Mouse (Mus musculus) stomach, postnatal 0 days (tissue): ENCODE data around the gene Olfr1022. TPM values are rescaled to one million over a fixed set of nuclear protein-coding genes. Genes with fewer than 3 reads are reported as not detected.

Experiments used
- ATAC-seq: fragments of 200-750 bp; cut with Nextera tagmentation; 2 replicates; pipeline ENCODE4 v1.8.0; 2017; ENCODE audit not compliant: low FRiP score, low TSS enrichment
- DNase-seq: peaks from one replicate; pipeline ENCODE4 v3.0.0-alpha.2; 2016; ENCODE audit warnings: low spot score
- H3K27ac ChIP-seq: fragments of 300-500 bp; sonication (generic); replicated peaks from 2 replicates; pipeline ENCODE4 v1.5.1; 2014; ENCODE audit warnings: mild to moderate bottlenecking, control low read depth
- H3K27me3 ChIP-seq: fragments of 300-500 bp; sonication (generic); 2 replicates; pipeline ENCODE4 v1.6.1; 2014; ENCODE audit warnings: low read length; ENCODE audit not compliant: control insufficient read depth, insufficient read depth
- H3K36me3 ChIP-seq: fragments of 300-500 bp; sonication (generic); 2 replicates; pipeline ENCODE4 v1.6.1; 2014; ENCODE audit warnings: low read length, mixed read lengths; ENCODE audit not compliant: control insufficient read depth, insufficient read depth
- H3K4me1 ChIP-seq: fragments of 300-500 bp; sonication (generic); replicated peaks from 2 replicates; pipeline ENCODE4 v1.6.1; 2014; ENCODE audit warnings: antibody characterized with exemption; ENCODE audit not compliant: control insufficient read depth, insufficient read depth
- H3K4me2 ChIP-seq: fragments of 300-500 bp; sonication (generic); replicated peaks from 2 replicates; pipeline ENCODE4 v1.6.1; 2014; ENCODE audit warnings: low read depth, mild to moderate bottlenecking, control low read depth, moderate library complexity
- H3K4me3 ChIP-seq: fragments of 300-500 bp; sonication (generic); 2 replicates; pipeline ENCODE4 v1.5.1; 2014; ENCODE audit warnings: low read depth, low read length, control low read depth
- H3K9ac ChIP-seq: fragments of 300-500 bp; sonication (generic); 2 replicates; pipeline ENCODE4 v1.6.1; 2014; ENCODE audit warnings: mild to moderate bottlenecking, low read length, control low read depth, mixed read lengths
- H3K9me3 ChIP-seq: fragments of 300-500 bp; sonication (generic); 2 replicates; pipeline ENCODE4 v1.6.1; 2016; ENCODE audit warnings: low read length; ENCODE audit not compliant: control insufficient read depth
- CTCF ChIP-seq: IDR thresholded peaks from 2 replicates; pipeline ENCODE4 v1.5.1; 2016; ENCODE audit warnings: antibody characterized with exemption, low read depth, mild to moderate bottlenecking, moderate library complexity
- EP300 ChIP-seq: optimal IDR thresholded peaks from 2 replicates; pipeline ENCODE3; 2016; ENCODE audit warnings: antibody characterized with exemption
- WGBS: fragments of 180-500 bp; shearing (Covaris S2); extraction: QIAGEN DNeasy Blood & Tissue Kit; methylation state at CpG from one replicate; pipeline ENCODE4 v1.1.7; 2014; 5-methylcytosine and 5-hydroxymethylcytosine counted together
- polyA plus RNA-seq: library from polyadenylated mRNA; unstranded; fragments of >200 nt; fragmentation: Nextera tagmentation; extraction: Ambion mirVana; gene quantifications from 2 replicates; pipeline ENCODE4 v1.2.1, GENCODE M21; 2015

Olfr1022 gene
- polyA plus RNA-seq, result not detected in 2 replicates

GRCm38 (mm10) chr2:85868294-85868693 is at the start of gene Olfr1022:
Gene Olfr1022, plus strand, starts transcription at chr2:85868594.
- TF ChIP-seq EP300, result no peak
- no peak for TF ChIP-seq CTCF

GRCm38 (mm10) chr2:85845383-85845782 is 23.0 kb upstream of the Olfr1022 start, which contains the start of gene Olfr1019:
Gene Olfr1019, minus strand, starts transcription at chr2:85845483.
- no peaks in the 10 kb centered on the region for H3K27me3 ChIP-seq
- no peak within 1 kb of the TSS for H3K4me2 ChIP-seq
- H3K4me1 ChIP-seq, result no peaks in the 10 kb centered on the region
- no peak within 1 kb of the TSS for H3K27ac ChIP-seq
- H3K9me3 ChIP-seq, result no peaks in the 10 kb centered on the region
- no peaks in the 10 kb centered on the region for H3K36me3 ChIP-seq
- DNase-seq (no peak), ATAC-seq (no peak)
- H3K9ac ChIP-seq, result no peak within 1 kb of the TSS
- no peak for TF ChIP-seq CTCF
- no peak for TF ChIP-seq EP300
- no peak within 1 kb of the TSS for H3K4me3 ChIP-seq

More at GRCm38 (mm10) chr2:85868294-85868693, at the start of gene Olfr1022:
- DNase-seq, result no peak
- Histone ChIP-seq H3K9ac (no peak within 1 kb of the TSS), H3K36me3 (no peaks in the 10 kb centered on the region), H3K4me3 (no peak within 1 kb of the TSS), H3K4me1 (no peaks in the 10 kb centered on the region), H3K9me3 (no peaks in the 10 kb centered on the region), H3K27ac (no peak within 1 kb of the TSS), H3K27me3 (no peaks in the 10 kb centered on the region), H3K4me2 (no peak within 1 kb of the TSS)
- ATAC-seq, result no peak
- WGBS, result 14% methylated on average over 2 of the region's 2 CpGs

GRCm38 (mm10) chr2:85846730-85847129 is 21.7 kb upstream of the Olfr1022 start, which contains the start of gene Olfr1020:
Gene Olfr1020, plus strand, starts transcription at chr2:85847030.
- no peak within 1 kb of the TSS for H3K4me3 ChIP-seq
- no peak within 1 kb of the TSS for H3K9ac ChIP-seq
- ATAC-seq (no peak), DNase-seq (no peak)
- no peak within 1 kb of the TSS for H3K27ac ChIP-seq
- H3K27me3 ChIP-seq, result no peaks in the 10 kb centered on the region
- no peak within 1 kb of the TSS for H3K4me2 ChIP-seq
- WGBS, result 80% methylated on average over 1 of the region's 1 CpGs
- no peaks in the 10 kb centered on the region for H3K9me3 ChIP-seq
- no peaks in the 10 kb centered on the region for H3K4me1 ChIP-seq
- no peaks in the 10 kb centered on the region for H3K36me3 ChIP-seq
- no peak for TF ChIP-seq CTCF
- TF ChIP-seq EP300, result no peak

- Histone ChIP-seq H3K9me3 (no peaks in the 10 kb centered on the region), H3K27me3 (no peaks in the 10 kb centered on the region), H3K4me2 (no peak within 1 kb of the TSS), H3K4me3 (no peak within 1 kb of the TSS), H3K9ac (no peak within 1 kb of the TSS), H3K36me3 (no peaks in the 10 kb centered on the region), H3K27ac (no peak within 1 kb of the TSS), H3K4me1 (no peaks in the 10 kb centered on the region)
- 62% methylated on average over 2 of the region's 2 CpGs for WGBS
- ATAC-seq, result no peak
- TF ChIP-seq CTCF (no peak), EP300 (no peak)
- no peak for DNase-seq
Observed at GRCm38 (mm10) chr2:85885340-85885739, 16.9 kb downstream of the Olfr1022 start, which contains the start of gene Olfr1023. Gene Olfr1023, plus strand, starts transcription at chr2:85885640.

- WGBS, result 80% methylated on average over 3 of the region's 3 CpGs
- no peak within 1 kb of the TSS for H3K4me2 ChIP-seq
- no peaks in the 10 kb centered on the region for H3K36me3 ChIP-seq
- no peak within 1 kb of the TSS for H3K4me3 ChIP-seq
- H3K9me3 ChIP-seq, result no peaks in the 10 kb centered on the region
- no peak for ATAC-seq
- H3K9ac ChIP-seq, result no peak within 1 kb of the TSS
- DNase-seq, result no peak
- TF ChIP-seq EP300, result no peak
- TF ChIP-seq CTCF, result no peak
- H3K4me1 ChIP-seq, result no peaks in the 10 kb centered on the region
- H3K27ac ChIP-seq, result no peak within 1 kb of the TSS
- no peaks in the 10 kb centered on the region for H3K27me3 ChIP-seq
Observed at GRCm38 (mm10) chr2:85904952-85905351, 36.6 kb downstream of the Olfr1022 start, which contains the start of gene Olfr1024. Gene Olfr1024, minus strand, starts transcription at chr2:85905052.

- no peaks in the 10 kb centered on the region for H3K9me3 ChIP-seq
- no peak for DNase-seq
- H3K9ac ChIP-seq, result no peak overlapping the region
- no peak overlapping the region for H3K4me2 ChIP-seq
- no peaks in the 10 kb centered on the region for H3K4me1 ChIP-seq
- H3K27ac ChIP-seq, result no peak overlapping the region
- no peak for TF ChIP-seq CTCF
- no peak for TF ChIP-seq EP300
- H3K27me3 ChIP-seq, result no peaks in the 10 kb centered on the region
- H3K4me3 ChIP-seq, result no peak overlapping the region
- no peak for ATAC-seq
- no peaks in the 10 kb centered on the region for H3K36me3 ChIP-seq
Observed at GRCm38 (mm10) chr2:85913197-85913596, 44.8 kb downstream of the Olfr1022 start.
